Comparison of ENCODE assay signal across 18 mouse cellular contexts in the genomic region with DNA sequence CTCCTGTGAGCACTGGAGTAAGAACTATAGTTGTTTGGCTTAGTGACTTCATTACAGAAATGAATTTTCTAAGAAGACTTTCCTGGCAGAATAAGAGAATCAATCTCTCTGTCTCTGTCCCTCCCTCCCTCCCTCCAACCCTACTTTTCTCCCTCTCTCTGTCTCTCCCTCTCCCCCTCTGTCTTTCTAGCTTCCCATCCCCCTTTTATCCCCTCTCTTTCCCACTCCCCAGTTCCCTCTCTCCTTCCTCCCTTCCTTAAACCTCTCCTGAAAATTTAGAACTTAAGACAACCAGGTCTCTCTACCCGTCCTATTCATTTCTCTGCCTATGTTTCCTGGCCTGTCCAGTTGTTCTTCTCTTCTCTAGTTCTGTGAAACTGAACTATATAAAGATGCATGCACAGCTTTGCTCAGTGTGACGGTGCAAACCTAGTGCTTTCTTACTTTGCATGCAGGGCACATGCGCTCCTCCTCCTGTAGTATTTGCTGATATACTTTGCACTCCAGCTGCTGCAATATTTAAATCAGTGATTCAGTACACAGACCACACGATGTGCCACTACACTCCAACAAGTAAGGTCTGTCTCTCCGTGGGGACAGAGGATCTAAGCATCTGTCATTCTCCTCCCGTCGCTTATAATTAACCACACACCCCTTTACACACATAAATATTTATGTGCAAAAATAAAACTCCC. TPM values are rescaled to one million over a fixed set of nuclear protein-coding genes. Genes with fewer than 3 reads are reported as not detected.
DNase-seq lines count a peak whose midpoint lies in the region; ATAC-seq and TF ChIP-seq lines count a peak whose summit lies in the region.
"Had no signal": no experiment of that assay in that cellular context is flagged by ENCODE, and none has a peak within 500 bp of the region (broad histone marks: within the 10 kb centered on the region; RNA-seq: fewer than 3 reads in every experiment).

No protein-coding gene starts in this region.

- no peak overlapping the region; the same call in 1 of the 2 replicates for H3K27ac ChIP-seq in forebrain, postnatal 0 days (ENCODE audit: low read depth, low read length)
- H3K27ac ChIP-seq in midbrain, embryonic 13.5 days: peak overlapping the region; percentile 65
- H3K27ac ChIP-seq in kidney, embryonic 15.5 days: no peak overlapping the region
- H3K27ac ChIP-seq: embryonic facial prominence, embryonic 12.5 days; heart, embryonic 15.5 days; liver, embryonic 14.5 days; macrophage had no signal

- H3K4me3 ChIP-seq in forebrain, postnatal 0 days (ENCODE audit: low read depth, low read length): no peak overlapping the region
- H3K4me3 ChIP-seq in midbrain, embryonic 13.5 days (replicated peaks): no peak overlapping the region
- H3K4me3 ChIP-seq in kidney, embryonic 15.5 days (replicated peaks): no peak overlapping the region
- H3K4me3 ChIP-seq: embryonic facial prominence, embryonic 12.5 days; heart, embryonic 15.5 days had no signal

- no peak for TF ChIP-seq CTCF in forebrain, postnatal 0 days (IDR thresholded peaks at IDR 0.05; ENCODE audit: low read depth)

- H3K9me3 ChIP-seq in forebrain, postnatal 0 days (ENCODE audit: low read length): no peaks in the 10 kb centered on the region
- no peaks in the 10 kb centered on the region for H3K9me3 ChIP-seq in midbrain, embryonic 13.5 days
- H3K9me3 ChIP-seq in kidney, embryonic 15.5 days (replicated peaks): no peaks in the 10 kb centered on the region
- H3K9me3 ChIP-seq: embryonic facial prominence, embryonic 12.5 days; heart, embryonic 15.5 days had no signal

- H3K27me3 ChIP-seq in forebrain, postnatal 0 days (ENCODE audit: insufficient read depth, low read length): no peaks in the 10 kb centered on the region
- no peaks in the 10 kb centered on the region for H3K27me3 ChIP-seq in midbrain, embryonic 13.5 days
- no peaks in the 10 kb centered on the region for H3K27me3 ChIP-seq in kidney, embryonic 15.5 days
- H3K27me3 ChIP-seq: embryonic facial prominence, embryonic 12.5 days; heart, embryonic 15.5 days had no signal

- H3K4me1 ChIP-seq in forebrain, postnatal 0 days (ENCODE audit: insufficient read depth): no peaks in the 10 kb centered on the region
- peaks cover 27% of the 10 kb centered on the region for H3K4me1 ChIP-seq in midbrain, embryonic 13.5 days (replicated peaks)
- no peaks in the 10 kb centered on the region for H3K4me1 ChIP-seq in kidney, embryonic 15.5 days
- H3K4me1 ChIP-seq: embryonic facial prominence, embryonic 12.5 days; heart, embryonic 15.5 days had no signal

- H3K4me2 ChIP-seq in forebrain, postnatal 0 days (ENCODE audit: low read depth): peak overlapping the region; percentile 19; the same call in 1 of the 2 replicates
- peak overlapping the region; percentile 32 for H3K4me2 ChIP-seq in midbrain, embryonic 13.5 days (replicated peaks)
- H3K4me2 ChIP-seq in kidney, embryonic 15.5 days: no peak overlapping the region
- H3K4me2 ChIP-seq: embryonic facial prominence, embryonic 12.5 days; heart, embryonic 15.5 days had no signal

- H3K36me3 ChIP-seq in forebrain, postnatal 0 days (ENCODE audit: insufficient read depth): no peaks in the 10 kb centered on the region
- H3K36me3 ChIP-seq in midbrain, embryonic 13.5 days: no peaks in the 10 kb centered on the region
- H3K36me3 ChIP-seq in kidney, embryonic 15.5 days: no peaks in the 10 kb centered on the region
- H3K36me3 ChIP-seq: embryonic facial prominence, embryonic 12.5 days; heart, embryonic 15.5 days had no signal

- peak; percentile 87 for ATAC-seq in forebrain, postnatal 0 days
- peak; percentile 98 for ATAC-seq in midbrain, embryonic 13.5 days
- no peak for ATAC-seq in kidney, embryonic 15.5 days (replicated peaks; ENCODE audit: low FRiP score)
- ATAC-seq in granulocyte monocyte progenitor cell, adult 5-6 weeks (replicated peaks; ENCODE audit: poor library complexity, severe bottlenecking): no peak
- ATAC-seq: CD4-positive, CD25-positive, alpha-beta regulatory T cell, adult 4 months; intestine, postnatal 0 days had no signal

- DNase-seq in layer of hippocampus, adult 11-12 months (ENCODE audit: low spot score): peak; percentile 6
- no peak for DNase-seq in layer of hippocampus, postnatal 25 days (ENCODE audit: extremely low spot score in 1 of 2, low spot score in 1 of 2)
- peak; percentile 56 for DNase-seq in brain, adult 2 months (ENCODE audit: low read depth, low spot score)
- peak; percentile 48 for DNase-seq in forebrain, postnatal 0 days
- no peak for DNase-seq in adrenal gland, postnatal 4 days (ENCODE audit: low spot score in 2 of 2)
- DNase-seq: adrenal gland, adult 8-10 months; cerebellum, adult 11 months; thymus, postnatal 14 days had no signal

- no peak overlapping the region for H3K9ac ChIP-seq in forebrain, postnatal 0 days
- H3K9ac ChIP-seq in midbrain, embryonic 13.5 days (replicated peaks): no peak overlapping the region
- H3K9ac ChIP-seq in kidney, embryonic 15.5 days: no peak overlapping the region
- H3K9ac ChIP-seq: embryonic facial prominence, embryonic 12.5 days; heart, embryonic 15.5 days; liver, embryonic 14.5 days had no signal

- 14% methylated on average over 7 of the region's 7 CpGs for WGBS in forebrain, postnatal 0 days
- WGBS in midbrain, embryonic 13.5 days: 17% methylated on average over 7 of the region's 7 CpGs
- 39% methylated on average over 7 of the region's 7 CpGs for WGBS in kidney, embryonic 15.5 days

RNA-seq across cellular contexts. Expression of a gene that starts 40.6 kb away (rescaled TPM):
- not detected for total RNA-seq in layer of hippocampus, postnatal 25 days (2021)
- total RNA-seq in forebrain, postnatal 0 days (2014; rRNA removed): not detected in 2 replicates
- not detected in 2 replicates for polyA plus RNA-seq in forebrain, postnatal 0 days (2015; fragmentation: Nextera tagmentation; extraction: Ambion mirVana)
- not detected in 2 replicates for polyA plus RNA-seq in midbrain, embryonic 13.5 days (2015; fragmentation: Nextera tagmentation; extraction: Ambion mirVana)
- not detected in 2 replicates for polyA plus RNA-seq in kidney, embryonic 15.5 days (2015; fragmentation: Nextera tagmentation; extraction: Ambion mirVana)
- total RNA-seq in adrenal gland, postnatal 4 days (2021): not detected
- not detected in 2 replicates for total RNA-seq in granulocyte monocyte progenitor cell, adult 5-6 weeks (2014; fragmentation: Nextera tagmentation)
- not detected in 2 replicates for total RNA-seq in granulocyte monocyte progenitor cell, adult 5-6 weeks (2017)
- total RNA-seq: adrenal gland, adult 8-10 months; layer of hippocampus, postnatal 36 days had no signal
- polyA plus RNA-seq: CD4-positive, CD25-positive, alpha-beta regulatory T cell, adult 4 months; embryonic facial prominence, embryonic 12.5 days; heart, embryonic 15.5 days; intestine, postnatal 0 days; liver, embryonic 14.5 days; macrophage had no signal

Comparison
In these comparisons a context has a peak if more than half of its experiments do, and no peak if none do; other contexts are left out.
1. DNase-seq: peak in layer of hippocampus, adult 11-12 months (single experiment), brain, adult 2 months (single experiment) and forebrain, postnatal 0 days (single experiment); none in layer of hippocampus, postnatal 25 days (0 of 2) and adrenal gland, postnatal 4 days (0 of 2).
2. ATAC-seq: peak in forebrain, postnatal 0 days (single experiment) and midbrain, embryonic 13.5 days (single experiment); none in kidney, embryonic 15.5 days (single experiment) and granulocyte monocyte progenitor cell, adult 5-6 weeks (single experiment).